Mouse (Mus musculus) layer of hippocampus, adult 18-20 months (tissue): ENCODE data around the gene Ajap1. TPM values are rescaled to one million over a fixed set of nuclear protein-coding genes. Genes with fewer than 3 reads are reported as not detected.

Source experiments
- DNase-seq, 2 experiments: peaks; one replicate each; pipeline ENCODE4 v3.0.0; 2022; ENCODE audit warnings: low spot score in 2 of 2
- total RNA-seq, 2 experiments: library from RNA; stranded (reverse); gene quantifications; 2 replicates each; pipeline ENCODE4 v1.2.3; 2021

Ajap1 gene
- total RNA-seq, 2 experiments from 2014 or later = 50.4 to 50.9 TPM

DNA sequence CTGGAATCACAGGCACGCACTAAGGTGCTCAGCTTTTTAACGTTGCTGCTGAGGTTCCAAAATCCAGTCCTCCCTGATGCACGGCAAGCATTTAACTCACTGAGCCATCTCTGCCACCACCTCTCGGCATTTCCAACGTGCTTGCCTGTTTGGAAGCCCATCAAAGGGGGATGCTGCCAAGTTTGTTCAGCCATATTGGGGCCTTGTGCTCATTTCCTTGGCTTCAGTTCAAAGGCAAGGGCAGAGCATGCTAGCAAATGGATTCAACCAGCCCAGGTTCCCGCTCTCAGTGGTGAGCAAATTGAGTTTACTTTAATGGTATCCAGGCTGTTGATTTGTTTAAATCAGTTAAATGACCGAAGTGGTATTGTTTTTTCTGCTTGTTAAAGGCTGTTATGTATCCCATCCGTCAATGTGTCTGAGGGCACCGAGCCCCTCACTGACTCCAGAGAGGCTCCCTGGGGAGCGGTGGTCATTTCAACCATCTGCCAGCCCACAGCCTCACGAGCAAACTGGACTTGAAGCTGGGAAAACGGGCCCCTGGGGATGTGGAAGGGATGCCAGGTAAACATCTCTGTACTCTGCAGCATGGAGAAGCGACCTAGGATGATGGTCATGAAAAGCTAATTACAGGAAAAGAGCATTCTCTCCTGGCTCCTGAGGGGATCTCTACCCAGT is 121.6 kb downstream of the Ajap1 start:
- peak in 1 of 2 experiments; percentile 58 for DNase-seq

DNA sequence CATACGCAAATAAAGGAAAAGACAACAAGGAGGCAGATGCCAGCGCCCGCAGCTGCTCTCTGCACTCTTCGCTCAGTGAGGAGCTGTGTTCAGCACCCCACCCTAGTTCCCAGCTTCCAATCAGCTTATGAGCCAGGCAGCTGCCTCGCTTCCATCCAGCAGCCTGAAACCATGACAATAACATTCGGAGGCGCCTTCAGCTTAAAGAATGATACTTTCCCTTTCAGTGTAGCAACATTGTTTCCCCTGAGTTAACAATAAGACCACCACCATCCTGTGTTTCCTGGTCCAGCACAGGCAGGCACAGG is 124.4 kb downstream of the Ajap1 start:
- DNase-seq = peak in 1 of 2 experiments; percentile 46

DNA sequence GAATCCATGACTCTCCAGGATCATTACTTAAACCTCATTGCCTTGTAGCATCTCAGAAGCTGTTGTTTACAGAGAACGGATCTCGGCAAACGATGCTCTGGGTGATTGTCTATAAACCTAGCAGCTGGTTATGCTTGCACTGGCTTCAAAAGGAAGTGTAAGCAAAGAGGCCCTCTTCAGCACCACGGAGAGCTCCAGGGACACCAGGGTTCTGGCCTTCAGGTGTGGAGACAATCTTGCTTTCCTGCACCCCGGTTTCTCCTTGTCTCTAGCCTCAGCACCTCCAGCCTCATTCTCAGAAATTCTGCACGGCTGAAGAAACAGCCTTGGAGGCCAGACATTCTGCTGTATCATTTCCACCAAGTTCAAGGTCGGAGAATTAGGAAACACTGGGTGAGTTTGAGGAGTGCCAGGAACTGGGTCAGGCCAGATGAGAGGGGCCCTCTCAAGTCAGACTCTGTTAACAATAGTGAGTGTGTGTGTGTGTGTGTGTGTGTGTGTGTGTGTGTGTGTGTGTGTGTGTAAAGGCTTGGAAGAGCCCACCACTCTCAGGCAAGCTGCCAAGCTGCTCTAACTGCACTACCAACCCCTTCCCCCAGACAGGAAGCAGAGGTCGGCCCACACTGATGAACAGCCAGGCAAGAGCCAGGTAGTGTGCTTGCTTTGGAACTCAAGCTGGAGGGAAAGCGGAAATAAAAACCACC is 124.9 kb downstream of the Ajap1 start:
- no peak for DNase-seq

DNA sequence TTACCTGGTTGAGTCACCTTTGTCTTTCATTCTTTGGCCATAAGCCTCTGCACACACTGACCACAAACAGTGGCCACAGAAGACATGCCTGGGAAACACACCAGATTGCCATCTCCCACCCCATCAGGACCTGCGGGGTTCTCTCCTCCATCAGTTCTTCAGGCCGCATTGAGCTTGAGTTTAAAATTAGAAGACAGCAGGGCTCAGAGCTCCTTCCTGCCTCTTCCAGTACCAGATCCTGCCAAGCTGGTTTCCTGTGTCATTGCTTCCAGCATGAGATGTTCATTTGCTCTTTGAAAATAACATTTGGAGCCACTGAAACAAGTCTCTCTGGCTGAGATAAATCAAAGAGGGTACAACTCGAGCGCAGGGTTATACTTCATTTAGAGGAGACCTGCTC is 126.4 kb downstream of the Ajap1 start:
- DNase-seq = peak in 1 of 2 experiments; percentile 43

DNA sequence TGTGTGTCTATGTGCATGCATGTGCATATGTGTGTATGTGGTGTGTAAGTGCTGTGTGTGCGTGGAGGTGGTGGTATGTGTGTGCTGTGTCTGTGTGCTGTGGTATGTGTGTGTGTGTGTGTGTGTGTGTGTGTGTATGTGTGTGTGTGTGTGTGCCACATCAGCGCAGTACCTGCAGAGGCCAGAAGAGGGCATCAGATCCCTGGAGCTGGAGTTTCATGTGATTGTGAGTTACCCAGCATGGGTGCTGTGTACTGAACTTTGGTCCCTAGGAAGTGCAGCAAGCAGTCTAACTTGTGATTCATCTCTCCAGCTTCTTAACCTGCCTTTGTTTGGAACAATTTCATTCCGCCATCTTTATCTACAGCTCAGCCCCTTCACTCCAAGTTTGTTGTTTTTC is 137.6 kb downstream of the Ajap1 start:
- DNase-seq = no peak

DNA sequence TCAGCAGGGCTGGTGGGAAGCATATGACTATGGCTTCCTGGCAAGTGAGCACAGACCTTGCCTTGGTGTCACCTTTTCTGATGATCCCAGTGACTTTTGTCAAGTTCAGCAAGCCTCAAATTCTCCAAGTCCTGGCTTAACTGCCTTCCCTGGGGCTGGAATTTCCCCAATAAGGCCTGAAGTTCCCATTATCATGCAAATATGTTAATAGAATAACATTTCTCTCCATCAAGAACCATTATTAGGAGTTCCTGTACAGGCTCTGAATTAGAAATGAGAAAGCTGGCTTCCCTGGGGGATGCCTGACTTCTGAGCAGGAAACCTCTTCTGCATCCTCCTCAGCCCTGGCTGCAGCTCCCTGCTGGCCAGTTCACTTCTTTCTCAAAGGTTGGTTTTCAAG is 141.7 kb downstream of the Ajap1 start:
- no peak for DNase-seq

DNA sequence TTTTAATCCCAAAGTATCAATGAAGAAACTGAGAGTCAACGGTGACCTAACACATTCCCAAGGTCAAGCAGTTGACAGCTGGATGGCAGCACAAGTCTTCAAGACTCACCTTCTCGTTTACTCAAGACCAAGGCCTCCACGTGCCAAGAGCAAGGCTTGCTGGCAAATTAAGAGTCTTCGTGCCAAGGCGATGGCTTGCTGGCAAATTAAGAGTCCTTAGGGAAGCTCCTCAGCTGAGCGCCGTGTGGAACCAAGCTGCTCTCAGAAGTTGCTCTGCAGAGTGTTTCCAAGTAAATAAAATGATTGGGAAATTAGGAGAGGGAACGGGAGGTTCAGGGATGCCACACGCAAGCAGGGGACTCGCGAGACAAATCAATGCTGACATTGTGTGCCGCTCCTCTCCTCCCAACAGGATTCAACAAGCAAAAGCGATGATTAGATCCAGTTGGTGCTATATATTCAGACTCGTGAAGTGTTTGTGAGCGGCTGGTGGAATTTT is 147.3 kb downstream of the Ajap1 start:
- peak in 1 of 2 experiments; percentile 47 for DNase-seq

DNA sequence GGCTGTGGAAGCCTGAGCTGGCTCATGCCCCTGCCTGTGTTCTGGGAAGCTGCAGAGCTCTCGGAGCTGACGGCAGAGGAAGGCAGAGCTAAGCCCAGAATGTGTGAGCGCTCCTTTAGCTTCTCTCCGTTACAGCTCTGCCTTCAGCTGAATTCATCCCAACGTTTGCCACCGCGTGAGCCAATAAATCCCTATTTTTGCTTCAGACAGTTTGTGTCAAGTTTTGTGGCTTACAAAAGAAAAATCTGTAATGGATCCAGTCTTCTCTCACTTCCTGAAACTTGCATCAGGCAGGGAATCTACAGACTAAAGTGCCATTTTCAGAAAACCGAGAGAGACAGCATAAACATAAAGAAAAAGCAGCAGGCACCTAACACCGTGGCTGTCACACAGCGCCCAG is 154.8 kb downstream of the Ajap1 start:
- DNase-seq = peak in 1 of 2 experiments; percentile 22
